Mouse (Mus musculus): Measurements from ENCODE around the gene Gmnn.

The Gmnn gene

DNA sequence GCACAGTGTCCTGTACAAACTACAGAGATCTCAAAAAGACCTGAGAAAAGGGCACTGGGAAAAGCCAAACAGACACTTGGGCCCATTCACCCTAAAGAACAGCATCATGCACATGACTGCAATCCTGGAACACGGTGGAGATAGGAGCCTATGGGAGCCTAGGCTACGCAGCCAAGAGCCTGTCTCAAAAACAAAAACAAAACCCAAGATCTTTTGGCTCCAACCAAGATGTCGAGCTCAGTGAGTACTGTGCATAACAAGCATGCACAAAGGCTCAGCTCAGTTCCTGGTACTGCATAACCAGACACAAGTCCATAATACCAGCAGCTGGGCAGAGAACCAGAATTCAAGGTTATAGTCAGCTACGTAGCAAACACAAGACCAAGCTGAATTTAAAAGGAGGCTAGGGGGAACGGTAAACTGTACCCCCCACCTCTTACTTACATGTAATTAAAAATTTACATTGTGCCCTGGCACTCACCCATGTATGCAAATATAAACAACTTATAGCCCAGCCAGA is 1.3 kb downstream of the Gmnn start:
- no peak for DNase-seq

DNA sequence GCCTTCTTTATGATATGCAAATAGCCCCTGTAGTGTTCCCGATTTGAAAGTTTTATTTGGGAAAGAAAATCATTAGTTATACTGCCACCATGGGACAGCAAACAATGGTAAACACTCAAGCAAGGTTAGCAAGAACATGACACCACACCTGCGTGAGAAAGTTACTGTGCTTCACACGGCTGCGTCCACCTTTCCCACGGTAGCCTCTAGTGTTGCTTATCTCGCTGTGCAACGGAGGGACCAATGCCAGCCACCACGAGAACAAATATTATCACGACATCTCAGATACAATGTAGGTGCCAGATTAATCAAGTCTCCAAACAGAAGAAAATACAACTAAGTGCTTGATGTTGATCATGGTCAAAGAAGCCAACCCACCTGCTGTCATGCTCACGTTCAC is 2.3 kb downstream of the Gmnn start:
- DNase-seq = no peak

DNA sequence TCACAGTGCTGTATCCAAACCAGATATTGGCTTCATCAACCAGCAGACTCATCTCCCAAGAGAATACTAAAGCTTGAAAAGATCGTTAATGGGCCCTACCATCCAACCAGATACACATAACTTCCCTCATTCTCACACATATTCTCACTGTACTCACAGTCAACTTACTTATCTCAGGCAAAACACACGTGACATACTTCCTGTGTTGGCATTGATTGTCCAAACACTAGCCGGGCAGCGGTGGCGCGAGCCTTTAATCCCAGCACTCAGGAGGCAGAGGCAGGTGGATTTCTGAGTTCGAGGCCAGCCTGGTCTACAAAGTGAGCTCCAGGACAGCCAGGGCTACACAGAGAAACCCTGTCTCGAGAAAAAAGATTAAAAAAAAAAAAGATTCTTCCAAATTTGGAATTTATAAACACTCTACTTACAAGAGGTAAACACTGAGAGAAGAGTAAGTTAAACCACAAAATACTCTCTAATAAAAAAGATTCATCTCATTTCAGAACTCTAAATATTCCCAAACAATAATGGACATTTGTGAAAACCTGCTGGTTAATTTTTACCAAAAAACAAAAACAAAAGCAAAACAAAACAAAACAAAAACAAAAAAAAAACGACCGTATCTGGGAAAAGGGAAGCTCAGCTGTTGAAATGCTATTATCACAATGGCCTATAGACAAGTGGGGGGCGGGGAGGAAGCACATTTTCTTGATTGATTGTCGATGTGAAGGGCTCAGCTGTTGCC is 3.7 kb downstream of the Gmnn start:
- DNase-seq = no peak

- DNase-seq = no peak
Measured at GRCm38 (mm10) chr13:24756756-24757155, 5.0 kb downstream of the Gmnn start.

DNA sequence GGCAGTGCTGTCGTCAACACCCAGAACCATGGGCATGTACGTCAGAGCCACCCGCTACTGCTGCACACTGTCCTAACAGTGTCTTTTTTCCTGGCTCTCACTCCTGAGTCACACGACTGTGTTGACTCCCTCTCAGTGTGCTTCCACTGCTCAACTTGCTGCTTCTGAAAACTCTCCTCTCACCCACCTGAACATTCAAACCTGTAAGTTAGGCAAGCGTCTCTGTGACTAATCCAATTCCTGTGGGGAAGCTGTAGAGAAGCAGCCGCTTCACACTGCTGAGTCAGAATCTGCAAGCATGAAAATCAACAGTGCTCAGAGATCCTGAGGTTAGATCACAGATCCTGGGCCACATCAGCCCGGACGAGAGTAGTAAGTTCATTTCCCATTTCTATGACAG is 10.3 kb downstream of the Gmnn start:
- DNase-seq = no peak

GRCm38 (mm10) chr13:24750807-24751206 is 10.9 kb downstream of the Gmnn start:
- no peak for DNase-seq

- DNase-seq = no peak
Measured at GRCm38 (mm10) chr13:24747823-24748222, 13.9 kb downstream of the Gmnn start.

DNA sequence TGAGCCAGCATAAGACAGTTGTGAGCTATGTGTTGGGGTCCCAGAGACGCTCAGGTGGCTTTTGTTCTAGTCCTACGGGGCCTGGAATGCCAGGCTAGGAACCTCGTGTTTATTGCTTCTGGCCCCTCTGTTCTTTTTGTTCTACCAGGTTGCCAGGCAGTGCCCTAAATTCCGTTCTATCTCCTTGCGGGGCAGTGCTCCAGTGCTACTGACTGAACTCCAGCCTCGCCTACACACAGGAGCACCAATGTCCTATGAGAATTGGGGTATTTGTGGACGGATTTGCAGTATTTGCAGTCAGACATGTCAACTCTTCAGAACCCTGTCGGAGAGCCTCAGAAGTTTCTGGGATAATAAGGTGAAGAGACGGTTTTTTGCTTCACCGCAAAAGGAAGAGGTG is 20.7 kb downstream of the Gmnn start, which contains the start of gene Armh2:
Gene Armh2 (plus strand): TSS at position 205 of the 400 bp plus-strand sequence.
- DNase-seq = no peak

DNA sequence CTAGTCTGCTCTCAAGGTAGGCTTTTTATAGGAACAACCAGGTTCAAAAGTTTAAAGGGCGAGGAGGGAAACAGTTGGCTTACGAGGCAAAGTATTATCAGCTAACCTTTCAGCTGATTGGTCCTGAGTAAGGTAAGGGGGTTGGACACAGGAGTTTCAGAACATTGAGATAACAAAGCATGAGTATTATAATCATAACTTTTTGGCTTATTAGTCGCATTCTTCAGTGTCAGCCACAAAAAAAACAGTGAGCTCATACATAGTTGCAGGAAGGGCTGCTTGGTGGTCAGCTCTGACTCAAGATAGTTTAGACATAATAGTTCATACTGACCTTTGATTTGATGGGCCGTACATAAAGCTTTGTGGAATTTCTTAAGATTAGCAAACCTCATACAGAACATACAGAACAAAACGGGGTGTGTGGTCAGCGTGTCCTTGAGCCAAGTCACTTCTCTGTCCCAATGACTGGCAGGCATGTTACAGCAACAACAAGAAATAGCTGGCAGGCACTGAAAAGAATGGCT is 26.1 kb downstream of the Gmnn start:
- DNase-seq = no peak

DNA sequence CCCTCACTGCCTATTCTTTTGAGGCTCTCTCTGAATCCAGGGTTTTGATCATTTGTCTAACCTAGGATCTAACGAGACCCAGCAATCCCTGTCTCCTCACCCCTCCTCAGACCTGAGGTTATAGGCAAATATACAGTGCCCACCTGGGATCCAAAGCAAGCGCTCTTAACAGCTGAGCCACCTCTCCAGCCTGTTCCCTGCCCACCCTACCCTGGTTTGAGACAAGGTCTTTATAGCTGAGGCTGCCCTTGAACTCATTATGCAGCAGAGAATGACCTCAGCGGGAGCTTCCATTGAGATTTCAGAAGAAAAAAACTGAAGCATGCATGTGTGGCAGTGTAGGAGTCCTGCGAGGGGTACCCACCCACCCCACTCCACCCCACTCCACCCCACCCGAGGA is 27.2 kb downstream of the Gmnn start:
- DNase-seq = no peak

DNA sequence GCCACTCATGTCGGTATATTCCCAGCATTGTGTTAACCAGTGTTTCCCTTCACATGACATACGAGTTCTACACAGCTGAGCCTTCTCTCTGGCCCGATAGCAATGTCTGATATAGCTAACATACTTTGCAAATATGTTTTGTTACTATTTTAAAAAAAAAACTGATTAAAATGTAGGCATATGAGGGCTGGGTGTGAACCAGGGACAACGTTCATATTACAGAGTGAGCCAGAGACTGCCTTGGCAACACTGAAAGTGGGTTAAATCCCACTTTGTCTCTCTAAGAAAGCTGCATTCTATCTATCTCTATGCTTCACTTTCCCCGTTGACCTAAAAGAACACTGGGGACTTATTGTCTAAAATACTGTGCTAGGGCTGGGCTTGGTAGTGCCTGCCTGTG is 32.6 kb downstream of the Gmnn start:
- DNase-seq = no peak

GRCm38 (mm10) chr13:24724395-24724759 is 37.3 kb downstream of the Gmnn start:
- DNase-seq = no peak

DNA sequence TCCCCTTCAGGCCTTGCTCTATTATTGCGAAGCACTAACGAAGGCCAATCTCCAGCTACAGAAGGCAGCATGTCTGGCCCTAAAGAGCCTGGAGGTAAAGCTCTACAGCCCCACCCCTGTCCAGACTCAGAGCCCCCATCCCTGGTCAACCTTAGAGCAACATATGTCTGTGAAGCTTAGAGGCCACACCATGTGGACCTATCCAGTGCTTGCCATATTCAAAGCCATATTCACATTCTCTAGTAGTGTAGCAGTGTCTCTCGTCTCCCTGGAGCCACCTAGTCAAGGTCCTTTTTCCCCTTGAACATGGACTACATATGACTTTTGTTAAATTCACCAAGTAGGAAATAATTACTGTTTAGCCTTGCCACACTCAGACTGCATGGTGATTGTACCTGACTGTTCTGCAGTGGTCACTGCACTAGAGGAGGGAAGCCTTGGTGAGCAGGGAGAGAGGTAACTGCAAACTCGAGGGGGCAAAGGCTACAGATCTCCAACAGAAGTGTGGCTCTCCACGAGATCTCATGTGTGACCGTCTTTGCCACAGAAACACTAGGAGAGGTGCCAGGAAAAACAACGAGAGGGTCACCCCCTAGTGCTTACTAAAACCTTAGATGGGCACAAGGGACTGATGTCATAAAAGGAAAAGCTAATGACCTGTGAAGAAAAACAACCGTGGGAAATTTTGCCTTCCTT is 37.9 kb downstream of the Gmnn start:
- no peak for DNase-seq

DNA sequence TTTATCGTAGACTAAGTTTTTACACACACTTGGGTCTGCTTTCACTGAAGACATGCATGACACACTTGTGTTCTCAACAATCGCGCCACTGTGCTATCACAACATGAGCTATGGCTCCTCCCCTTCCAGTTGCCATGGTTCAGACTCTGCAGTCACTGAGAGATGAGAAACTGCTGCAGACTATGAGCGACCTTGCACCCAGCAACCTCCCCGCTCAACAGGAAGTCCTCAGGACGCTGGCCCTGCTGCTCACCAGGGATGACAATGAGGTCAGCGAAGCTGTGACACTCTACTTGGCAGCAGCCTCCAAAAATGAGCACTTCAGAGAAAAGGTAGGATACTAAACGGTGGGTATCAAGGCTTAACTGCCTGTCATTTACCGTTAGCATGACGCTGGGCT is 40.2 kb downstream of the Gmnn start:
- no peak for DNase-seq

DNA sequence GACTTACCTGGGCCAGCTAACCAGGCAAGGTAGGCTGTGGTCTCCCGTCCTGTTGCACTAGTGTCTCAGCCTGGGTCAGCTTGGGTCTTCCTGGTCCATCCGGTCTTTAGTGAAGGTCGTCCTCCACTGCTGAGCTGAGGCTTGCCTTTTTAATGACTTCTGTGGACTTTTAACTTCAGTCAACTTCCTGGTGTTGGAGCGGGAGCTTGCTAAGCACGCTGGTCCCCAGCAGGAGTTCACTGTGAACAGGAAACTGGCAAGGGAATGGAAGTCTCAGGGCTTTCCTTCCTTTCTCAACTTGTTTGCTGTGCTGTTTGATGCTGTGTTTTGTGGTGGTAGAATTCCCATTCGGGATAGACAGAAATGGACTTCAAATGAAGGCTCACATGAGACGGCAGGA is 44.0 kb downstream of the Gmnn start:
- DNase-seq = no peak

DNA sequence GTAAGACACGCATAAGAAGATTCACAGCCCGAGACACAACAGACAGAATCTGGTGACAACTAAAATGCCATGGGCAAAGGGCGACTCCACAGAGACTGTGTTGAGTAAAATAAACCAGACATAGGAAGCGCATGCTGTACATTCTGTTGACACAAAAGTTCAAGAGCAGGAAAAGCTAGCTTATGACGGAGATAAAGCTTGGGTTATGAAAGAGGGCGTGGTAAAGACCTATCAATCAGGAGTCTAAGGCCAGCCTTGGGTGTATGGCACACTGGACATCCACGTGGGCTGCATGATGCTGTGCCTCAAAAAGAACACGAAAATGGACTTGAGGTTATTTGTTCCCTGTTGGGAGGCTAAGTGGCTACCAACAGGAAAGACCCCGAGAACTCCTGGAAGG is 45.3 kb downstream of the Gmnn start:
- DNase-seq = no peak

DNA sequence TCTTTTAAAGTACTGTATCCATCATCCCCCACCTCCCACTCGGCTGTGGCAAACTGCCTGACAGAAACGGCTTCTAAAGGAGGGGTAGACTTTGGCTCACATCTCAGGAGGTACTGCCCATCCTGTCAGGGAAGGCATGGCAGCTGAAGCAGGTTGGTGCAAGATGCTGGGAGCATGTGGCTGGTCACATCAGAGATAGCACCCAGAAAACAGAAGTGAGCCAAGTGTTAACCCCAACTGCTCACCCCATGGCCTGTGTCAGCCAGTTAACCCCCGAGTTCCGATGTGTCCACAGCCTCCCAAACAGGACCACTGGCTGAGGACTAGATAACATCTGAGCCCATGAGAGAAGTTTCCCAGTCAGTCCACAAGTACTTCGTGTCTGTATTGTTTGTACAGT is 46.1 kb downstream of the Gmnn start:
- no peak for DNase-seq

DNA sequence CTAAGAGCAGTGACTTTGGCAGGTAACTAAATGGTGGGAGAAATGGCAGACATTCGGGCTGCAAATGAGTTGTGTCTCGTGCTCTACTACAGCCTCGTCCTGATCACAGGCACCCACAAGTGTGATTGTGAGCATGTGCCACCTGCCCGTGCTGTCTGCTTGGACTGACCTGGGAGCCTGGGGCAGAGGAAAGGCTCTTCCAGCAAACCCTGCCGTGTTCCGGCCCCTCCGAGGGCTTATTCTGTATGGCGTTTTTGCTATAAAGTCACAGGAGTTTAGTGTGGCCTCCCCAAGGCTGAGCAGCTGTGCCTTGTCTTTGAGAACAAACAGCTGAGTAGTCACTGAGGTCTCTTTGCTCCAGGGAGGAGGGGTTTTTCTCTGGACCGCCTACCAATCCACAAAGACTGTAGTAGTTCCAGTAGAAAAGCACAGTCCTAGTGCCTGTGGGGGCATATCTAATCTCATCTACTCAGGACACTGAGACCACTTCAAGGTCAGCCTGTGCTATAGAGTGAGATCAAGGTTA is 47.3 kb downstream of the Gmnn start:
- DNase-seq = no peak

GRCm38 (mm10) chr13:24713434-24714000 is 48.2 kb downstream of the Gmnn start:
- peak; percentile 91 for DNase-seq

DNA sequence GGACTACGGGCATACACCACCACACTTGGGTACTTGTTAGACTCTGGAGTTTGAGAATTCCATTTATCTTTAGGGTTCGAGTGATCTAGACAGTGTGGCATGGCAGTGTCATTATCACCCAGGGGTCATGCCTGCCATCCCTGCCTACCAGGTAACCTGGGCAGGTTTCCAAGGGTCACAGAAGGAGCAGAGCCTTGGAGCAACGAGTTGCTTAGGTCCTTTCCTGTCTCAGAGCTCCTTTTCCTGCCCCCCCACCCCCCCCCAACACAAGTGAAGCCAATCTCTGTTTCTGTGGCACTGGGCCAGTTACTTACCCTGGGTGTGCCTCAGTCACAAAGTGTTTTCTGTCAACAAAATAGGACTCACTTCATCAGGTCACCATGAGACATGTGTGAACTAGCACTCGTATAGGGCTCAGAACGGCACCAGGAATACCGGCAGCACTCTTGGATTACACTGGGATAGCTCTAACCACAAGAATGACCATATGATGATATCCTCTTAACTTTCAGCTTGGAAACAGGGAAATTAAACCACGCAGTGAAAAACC is 49.1 kb downstream of the Gmnn start:
- DNase-seq = no peak

DNA sequence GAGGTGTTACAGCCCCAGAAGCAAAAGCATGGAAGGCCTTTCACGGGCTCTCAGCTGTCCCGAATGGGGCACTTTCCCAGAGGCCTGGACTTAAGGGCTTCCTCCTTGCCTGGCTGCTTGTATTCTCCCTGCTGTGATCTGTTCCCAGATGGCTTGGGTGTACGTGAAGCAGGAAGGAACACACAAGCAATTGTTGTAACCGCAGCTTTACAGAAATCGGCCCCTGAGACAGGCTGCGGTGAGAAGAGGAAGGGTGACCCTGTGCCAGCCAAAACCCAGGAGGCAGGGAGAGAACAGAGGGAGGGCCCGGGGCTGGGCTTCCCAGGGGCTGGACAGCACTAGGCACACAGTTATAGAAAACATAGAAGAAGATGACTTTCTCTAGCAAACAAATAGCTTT is 50.8 kb downstream of the Gmnn start:
- DNase-seq = no peak

DNA sequence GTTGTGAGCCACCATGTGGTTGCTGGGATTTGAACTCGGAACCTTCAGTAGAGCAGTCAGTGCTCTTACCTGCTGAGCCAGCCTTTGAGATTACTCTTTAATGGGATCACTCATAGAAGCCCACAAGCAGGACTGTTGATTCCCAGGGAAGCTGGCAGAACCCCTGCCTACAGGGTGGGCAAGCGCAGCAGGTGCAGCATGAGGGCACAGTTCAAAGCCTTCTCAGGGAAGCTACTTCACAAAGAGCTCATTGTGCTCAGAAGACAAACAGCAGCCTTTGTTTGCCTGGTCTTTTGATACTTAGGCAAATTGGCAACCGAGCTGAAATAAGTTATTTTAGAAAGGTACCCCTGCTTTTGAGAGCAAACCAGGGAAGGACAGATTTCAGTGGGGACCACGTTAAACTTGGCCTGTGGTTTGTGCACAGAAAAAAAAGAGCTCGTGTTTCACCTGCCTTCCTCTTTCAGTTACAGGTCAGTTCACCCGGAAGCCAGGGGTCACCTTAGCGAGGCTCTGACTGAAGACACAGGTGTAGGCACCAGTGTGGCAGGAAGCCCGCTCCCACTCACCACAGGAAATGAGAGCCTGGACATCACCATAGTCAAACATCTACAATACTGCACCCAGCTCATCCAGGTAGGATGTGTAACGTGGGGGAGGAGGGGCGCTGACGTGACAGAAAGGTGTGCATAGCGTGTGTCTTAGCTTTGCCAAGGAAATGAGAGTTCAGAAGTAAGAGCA is 51.9 kb downstream of the Gmnn start:
- DNase-seq = no peak

GRCm38 (mm10) chr13:24702128-24702527 is 59.6 kb downstream of the Gmnn start:
- DNase-seq = no peak
